Mouse (Mus musculus) inflammation-experienced regulatory T-cells, adult 6 months (primary cell): ENCODE results near the gene Abi3. TPM values are rescaled to one million over a fixed set of nuclear protein-coding genes. Genes with fewer than 3 reads are reported as not detected.
"Not testable (repeated sequence)": the region's sequence is repeated elsewhere in the genome, so short reads cannot be mapped to it uniquely, and the experiment has no call there.

Source experiments
- ATAC-seq: one replicate; pipeline ENCODE4 v1.8.0; 2017
- polyA plus RNA-seq, 3 experiments: library from polyadenylated mRNA; unstranded; fragments of 100-300 nt; shearing (Covaris generic); gene quantifications; one replicate each; pipeline ENCODE4 v1.2.1; 2017

Abi3 gene
- polyA plus RNA-seq: 100 to 1,000 TPM in 1 of 3 experiments, 10 to 100 TPM in 2; 38.9 to 105 (median 50.8) TPM

DNA sequence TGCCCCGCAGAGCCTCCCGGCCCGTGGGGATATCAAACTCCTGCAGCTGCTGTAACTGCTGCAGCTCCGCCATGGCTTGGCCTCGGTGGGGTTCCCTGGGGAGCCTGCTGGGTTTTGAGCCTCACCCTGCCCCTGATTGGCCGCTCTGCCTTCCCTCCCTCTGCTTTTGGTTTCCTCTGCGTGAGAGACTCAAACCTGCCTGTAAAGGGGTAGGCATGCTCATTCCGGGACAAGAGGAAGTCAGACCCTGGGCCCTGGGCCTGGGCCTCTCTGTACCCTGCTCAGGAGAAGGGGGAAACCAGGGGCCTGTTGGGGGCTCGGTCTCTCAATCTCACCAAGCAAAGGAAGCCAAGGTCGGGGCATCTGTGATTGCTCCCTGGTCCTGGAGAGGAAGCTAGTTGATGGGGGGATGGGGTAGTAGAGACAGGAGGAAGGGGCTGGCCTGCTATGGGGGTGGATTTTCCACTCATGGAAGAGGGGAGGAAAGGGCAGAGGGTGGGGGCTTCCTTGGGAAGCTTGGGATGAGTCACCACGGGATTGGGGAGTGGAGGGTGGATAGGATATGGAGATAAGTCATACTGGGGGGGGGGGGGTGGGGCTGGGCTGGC lies at the start of gene Abi3:
Gene Abi3, minus strand, starts transcription at position 403 of the 608 bp plus-strand sequence.
- peak; percentile 92 for ATAC-seq

DNA sequence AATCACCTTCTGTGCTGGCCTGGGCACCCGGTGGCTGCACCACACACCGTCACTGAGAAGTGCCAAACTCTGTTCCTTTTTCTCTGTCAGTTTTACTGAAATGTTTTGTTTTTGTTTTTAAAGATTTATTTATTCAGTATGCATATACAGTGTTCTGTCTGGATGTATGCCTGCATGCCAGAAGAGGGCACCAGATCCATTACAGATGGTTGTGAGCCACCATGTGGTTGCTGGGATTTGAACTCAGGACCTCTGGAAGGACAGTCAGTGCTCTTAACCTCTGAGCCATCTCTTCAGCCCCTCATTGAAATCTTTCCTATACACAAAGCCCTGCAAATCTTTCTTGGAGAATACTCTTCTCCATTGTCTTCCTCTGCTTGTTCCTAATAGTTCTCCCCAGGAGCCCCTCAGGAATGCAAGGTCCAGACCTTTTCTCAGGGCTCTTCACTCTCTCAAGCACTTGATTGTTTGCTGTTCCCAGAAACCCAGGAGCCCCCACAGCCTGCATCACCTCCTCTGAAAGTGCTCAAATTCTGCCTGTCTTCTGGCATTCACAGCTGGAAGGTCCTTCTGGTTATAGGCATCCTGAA lies 48.3 kb upstream of the Abi3 start:
- no peak for ATAC-seq

DNA sequence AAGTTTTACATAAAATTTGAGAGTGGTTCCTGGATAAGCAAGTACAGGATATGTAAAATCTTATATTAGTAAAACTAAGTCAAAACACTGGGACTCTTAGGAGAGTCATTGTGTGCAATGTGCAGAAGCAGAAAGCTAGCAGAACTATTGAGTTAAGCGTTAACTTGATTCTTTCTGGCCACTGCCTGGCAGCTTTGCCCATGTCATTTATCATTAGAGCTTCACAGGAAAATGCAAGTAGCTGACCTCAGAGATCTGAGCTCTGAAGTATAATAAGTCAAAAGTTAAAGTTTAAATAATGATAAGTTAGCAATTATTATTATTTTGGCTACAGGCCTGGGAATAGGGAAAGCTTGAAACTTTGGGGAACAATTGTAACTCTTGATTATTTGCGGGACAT lies 37.6 kb upstream of the Abi3 start:
- not testable (repeated sequence) for ATAC-seq

DNA sequence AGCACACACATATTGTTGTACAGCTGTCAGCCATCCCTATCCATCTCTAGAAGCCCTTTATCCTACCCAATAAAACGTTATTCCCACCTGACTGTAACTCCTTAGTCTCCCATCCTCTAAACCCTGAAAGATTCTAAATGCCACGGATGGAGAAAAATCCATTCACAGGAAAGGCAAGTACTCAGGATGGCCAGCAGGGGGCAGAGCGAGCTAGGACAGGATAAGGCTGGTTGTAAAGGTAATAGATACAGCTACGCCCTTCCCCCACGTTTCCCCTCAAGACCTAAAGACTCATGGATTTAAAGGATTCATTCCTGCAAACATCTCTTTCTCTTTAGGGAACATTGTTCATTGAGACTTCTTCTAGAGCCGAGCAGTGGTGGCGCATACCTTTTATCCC lies 34.0 kb upstream of the Abi3 start:
- ATAC-seq: no peak

DNA sequence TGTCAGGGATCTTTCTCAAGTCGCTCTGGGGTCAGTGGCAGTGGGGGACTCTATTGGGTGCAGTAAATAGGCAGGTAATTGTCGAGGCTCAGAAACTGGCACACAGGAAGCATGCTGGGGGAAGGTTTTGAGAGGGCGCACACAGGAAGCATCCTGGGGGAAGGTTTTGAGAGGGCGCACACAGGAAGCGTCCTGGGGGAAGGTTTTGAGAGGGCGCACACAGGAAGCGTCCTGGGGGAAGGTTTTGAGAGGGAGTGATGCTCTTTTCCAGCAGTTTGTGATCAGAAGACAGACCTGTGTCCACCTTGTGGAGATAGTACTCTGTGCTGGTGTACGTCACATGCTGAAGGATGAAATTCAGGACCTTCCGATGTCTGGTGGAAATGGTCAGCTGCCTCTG lies 33.5 kb upstream of the Abi3 start:
- no peak for ATAC-seq

DNA sequence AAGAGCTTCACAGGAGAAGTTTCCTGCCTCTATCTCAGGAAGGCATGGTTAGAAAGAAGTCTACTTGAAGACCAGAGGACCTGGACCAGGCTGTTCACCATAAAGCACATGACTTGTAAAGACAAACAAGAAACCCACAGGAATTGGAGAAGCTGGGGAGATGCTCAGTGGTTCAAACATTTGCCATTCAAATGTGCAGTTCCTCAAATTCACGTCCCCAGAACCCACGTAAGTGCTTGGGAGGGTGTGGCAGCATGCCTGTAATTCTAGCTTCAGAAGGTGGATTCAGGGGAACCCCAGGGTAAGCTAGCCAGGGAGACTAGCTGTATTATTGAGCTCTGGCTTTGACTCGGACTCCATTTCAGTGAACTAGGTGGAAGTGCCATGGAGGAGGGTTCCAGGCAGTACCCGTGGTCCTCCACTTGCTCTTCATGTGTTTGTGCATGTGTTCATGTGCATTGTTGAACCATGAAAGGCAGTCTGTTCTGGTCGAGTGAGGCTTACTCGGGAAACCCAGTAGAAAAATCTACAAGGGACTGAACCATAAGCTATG lies 27.7 kb upstream of the Abi3 start:
- no peak for ATAC-seq

DNA sequence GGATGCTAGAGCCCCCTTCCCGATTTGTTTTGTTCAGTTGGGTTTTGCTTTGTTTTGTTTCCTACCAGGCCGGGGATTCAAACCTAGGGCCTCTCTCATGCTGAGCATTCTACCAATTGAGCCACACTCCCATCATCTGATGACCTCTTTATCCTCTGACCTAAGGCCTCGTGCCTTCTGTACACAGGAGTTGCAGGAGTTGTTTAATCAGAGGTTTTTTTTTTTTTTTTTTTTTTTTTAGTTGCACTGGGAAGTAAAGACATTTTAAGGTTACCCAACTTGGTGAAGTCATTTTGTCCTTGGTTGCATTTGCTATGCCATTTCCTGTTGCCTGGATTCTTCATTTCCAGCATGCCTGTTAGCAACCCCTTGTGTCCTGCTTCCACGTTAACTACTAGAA lies 27.2 kb upstream of the Abi3 start:
- no peak for ATAC-seq

DNA sequence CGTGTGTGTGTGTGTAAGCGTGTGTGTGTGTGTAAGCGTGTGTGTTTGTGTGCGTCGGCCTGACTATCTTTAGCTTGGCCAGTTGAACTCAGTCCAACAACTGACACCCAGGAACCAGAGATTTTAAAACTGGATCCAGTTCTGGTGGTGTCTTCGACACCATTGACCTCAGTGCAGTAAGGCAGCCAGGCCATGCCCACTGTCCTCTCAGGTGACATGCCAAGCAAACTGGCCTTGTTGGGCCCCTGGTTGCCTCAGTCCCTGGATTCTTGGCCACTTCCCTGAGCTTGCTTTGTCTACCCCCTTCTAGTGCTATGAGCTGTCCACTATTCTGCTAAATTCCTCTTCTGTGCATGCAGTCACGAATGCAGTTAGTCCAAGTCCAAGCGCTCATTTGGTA lies 19.1 kb upstream of the Abi3 start:
- ATAC-seq: no peak

DNA sequence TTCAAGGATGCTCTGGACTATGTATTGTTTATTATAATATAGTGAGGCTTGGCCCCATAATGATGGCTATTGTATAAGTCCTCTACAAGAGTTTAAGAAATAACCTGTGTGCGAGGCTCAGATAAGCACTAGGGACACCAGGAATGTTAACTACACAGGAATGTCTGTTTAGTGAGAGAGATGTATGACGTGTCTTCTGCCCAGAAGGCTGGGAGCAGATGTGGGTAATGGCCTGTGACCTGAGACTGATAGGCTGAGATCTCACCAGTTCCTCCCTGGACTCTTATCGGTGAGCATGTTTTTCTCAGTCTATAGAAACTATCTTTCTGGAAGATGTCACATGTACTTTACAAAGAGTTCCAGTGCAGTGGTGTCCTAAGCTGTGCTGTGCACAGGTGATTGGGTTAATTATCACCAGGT lies 17.8 kb upstream of the Abi3 start:
- ATAC-seq: no peak

DNA sequence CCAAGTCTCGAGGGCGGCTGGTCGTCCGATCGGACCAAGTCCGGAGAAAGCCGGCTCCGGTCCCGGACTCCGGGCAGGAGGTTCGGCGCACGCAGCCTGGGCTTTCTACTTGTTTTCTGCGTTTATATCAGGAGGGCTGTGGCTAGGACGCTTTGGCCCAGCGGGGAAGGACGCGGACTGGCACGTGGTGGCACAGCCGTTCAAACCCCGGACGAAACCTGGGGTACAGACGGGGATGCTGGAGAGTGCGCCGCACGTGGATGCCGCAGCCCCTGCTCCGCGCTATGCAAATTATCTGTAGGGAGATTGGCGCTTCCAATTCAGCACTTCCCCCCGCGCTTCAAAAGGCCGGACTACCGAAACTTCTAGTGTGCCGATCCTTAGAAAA lies 17.2 kb upstream of the Abi3 start:
- ATAC-seq: peak; percentile 33

DNA sequence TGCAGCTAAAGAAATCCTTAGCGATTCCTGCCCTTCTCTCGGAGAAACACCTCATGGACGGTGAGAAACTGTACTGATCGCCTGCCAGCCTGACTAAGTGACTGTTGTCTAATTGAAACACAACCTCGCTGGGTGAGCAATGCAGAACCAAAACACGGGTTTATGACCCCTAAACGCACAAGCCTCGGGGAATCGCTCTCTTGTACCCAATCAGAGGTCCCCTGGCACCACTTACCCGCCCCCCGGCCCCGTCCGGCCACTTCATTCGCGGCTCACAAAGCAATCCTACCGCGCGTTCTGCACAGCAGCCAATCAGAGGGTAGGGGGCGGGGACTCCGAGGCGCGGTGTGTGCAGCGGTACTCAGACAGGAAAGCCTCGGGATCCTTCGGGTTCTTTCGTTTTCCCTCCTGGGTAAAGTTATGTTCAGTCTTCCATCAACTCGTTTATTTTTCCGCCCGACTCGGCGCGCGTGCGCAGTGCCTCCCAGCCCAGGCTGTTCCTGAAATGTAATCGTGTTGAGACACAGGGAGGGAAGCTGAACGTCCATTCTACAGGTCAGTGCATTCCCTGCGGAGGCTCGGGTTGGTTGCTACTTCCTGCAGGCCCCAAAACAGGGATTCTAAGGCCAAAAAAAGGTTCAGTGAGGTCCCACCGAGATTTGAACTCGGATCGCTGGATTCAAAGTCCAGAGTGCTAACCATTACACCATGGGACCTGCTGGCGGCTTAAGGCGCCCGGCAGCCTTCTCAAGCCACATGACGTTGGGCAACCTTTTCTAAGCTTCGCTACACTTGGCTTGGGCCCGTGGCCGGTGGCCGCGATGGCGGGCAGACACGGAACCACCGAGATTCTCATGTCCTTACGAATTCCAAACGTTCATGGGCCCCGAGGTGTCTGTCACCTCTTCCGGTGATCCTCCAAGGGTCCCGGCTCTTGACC lies 16.5 kb upstream of the Abi3 start:
- ATAC-seq: peak; percentile 97

DNA sequence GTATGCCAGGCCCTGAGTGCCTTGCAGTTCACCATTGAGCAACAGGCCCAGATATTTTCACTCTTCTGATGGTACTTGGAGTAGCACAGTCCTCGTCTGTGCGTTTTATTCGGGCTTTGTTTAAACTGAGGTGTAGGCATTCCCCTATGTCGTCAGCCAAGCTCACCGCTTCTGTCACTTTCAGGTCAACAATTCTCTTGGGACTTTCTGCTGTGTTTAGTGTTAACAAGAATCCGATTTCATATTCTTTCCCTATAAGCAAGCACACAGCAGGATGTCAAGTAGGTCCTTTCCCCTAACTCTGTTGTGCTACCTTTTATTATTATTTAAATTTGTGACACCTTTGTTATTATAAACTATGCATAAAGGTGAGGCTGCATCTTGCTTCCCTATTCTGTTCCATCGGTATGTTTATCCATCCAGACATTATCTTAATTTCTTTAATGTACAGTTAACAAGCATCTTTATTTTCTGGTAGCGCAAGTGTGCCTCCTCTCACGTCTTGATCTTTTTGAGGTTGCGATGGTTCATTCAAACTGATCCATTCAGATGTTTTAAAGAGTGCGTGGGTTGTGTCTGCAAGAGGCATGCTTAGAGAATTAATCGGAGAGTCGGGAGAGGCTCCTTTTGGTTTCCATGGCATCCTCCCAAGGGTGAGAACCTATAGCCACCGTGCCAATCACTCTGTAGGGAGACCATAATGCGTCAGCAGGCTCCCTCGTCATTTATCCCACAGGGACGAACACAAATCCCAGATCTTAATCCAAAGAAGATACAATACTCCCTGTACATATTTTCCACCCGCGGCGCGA lies 15.6 kb upstream of the Abi3 start:
- no peak for ATAC-seq

DNA sequence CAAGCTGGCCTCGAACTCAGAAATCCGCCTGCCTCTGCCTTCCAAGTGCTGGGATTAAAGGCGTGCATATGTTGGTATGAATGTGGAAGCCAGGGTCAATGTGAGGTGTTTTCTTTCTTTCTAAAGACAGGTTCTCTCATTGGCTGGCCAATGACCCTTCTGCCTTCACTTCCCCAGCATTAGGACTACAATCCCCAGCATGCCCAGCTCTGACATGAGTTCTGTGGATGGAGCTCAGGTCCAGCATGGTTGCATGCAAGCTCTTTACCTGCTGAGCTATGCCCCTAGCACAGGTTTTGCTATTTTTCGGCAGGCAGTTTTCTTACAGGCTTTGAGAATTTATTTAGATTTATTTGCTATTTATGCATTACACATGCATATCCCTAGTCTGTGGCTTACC lies 15.0 kb upstream of the Abi3 start:
- no peak for ATAC-seq

DNA sequence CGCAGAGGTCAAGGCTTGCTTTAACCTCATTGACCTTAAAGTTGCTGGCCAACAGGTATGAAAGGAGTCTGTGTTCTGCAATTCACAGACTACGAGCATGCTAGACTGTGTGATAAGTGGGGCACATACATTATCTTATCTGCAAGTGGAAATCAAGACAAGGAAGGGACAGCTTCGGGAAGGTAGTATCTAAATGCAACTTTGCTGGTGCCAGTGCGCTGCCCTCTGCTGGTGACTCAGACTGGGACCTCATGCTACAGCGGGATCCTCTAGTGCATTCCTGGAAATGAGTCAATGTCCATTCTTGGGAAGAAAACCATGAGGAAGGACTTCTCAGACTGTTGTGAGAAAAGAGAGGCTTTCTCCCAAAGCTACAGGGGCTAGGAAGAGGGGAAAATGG lies 11.4 kb upstream of the Abi3 start:
- no peak for ATAC-seq

DNA sequence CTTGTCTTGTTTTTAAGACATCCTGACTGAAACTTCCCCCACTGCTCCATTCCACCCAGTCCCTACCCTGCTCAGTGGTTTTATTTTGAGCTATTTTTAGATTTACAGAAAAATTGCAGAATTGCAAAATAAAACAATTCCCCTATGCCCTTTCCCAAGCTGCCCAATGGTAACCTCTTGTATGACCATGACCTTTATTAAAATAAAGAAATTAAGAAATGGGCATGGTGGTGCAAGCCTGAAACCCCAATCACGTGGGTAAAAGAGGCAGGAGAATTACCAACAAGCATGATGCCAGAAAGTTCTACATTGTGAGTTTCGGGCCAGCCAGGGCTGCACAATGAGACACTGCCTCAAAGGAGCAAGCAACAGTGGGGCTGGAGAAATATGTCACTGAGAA lies 8.6 kb upstream of the Abi3 start:
- ATAC-seq: no peak

DNA sequence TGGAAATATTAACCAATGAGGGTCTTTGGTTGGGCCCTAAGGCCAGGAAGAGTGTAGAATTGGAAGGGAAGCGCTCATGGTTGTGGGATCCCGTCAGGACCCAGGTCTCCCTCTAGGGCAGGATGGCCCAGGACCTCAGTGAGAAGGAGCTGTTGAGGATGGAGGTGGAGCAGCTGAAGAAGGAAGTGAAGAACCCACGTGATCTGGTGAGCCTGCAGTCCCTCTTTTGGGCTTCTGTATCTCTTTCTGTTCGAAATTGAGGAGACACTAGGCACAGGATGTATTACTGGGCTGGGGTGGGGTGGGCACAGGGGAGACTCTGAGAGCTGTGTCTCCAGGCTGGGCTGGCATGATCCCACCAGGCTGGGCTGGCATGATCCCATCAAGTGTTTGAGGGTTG lies 2.7 kb upstream of the Abi3 start:
- ATAC-seq: no peak

DNA sequence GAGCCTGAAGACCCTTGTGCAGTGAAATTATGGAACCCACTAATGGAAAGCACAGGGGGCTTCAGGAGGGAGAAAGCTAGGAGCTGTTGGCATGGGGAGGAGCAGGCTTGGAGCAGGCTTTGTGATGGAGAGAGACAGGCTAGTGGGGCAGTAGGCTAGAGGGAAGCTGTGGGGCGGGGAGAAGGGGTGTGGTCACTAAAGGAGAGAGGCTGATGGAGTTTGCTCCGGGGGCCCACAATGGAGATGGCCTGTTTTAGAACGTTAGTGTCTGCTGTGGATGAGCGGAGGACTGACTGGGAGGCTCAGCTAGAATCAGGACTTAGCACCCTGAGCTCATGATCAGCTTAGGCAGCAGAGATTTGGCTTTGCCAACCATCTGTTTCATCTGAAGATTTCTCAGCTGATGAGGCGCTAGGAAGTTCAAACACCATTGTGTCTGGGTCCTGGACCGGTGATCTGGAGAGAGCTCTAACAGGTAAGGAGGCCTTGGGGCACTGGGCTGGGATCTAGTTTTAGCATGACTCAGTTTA lies 1.2 kb upstream of the Abi3 start:
- no peak for ATAC-seq

DNA sequence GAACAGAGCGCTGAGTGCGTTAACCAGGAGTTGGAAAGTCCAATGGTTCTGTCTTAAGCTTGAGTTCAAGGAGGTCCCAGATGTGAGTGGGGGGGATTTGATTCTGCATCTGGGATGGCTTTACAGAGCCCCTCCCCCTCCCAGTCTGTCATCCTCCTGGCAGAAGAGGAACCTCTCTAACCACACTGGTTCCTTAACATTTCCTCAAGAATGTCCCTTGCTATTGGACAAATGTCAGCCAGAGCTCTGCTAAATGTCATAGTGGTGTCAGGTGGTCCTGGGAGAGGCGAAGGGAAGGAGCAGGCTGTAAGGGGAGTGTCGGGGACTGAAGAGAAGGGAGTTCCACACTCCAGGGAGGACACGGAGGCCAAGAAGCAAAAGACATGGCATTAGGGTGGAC lies 677 bp upstream of the Abi3 start:
- no peak for ATAC-seq

DNA sequence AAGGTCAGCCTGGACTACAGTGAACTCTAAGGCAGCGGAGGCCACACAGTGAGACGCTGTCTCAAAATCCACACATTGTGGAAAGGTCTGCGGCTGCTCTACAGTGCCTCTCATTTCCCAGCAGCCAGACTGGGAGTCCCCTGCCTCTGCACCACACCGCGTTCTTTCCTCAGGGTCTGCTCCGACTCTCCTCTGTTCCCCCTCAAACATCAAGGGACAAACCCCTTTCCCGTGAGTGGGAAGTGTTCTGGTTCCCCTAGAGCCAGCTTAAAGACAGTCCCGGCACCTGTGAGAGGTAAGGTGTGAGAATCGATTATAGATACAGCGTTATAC lies 812 bp downstream of the Abi3 start:
- no peak for ATAC-seq

DNA sequence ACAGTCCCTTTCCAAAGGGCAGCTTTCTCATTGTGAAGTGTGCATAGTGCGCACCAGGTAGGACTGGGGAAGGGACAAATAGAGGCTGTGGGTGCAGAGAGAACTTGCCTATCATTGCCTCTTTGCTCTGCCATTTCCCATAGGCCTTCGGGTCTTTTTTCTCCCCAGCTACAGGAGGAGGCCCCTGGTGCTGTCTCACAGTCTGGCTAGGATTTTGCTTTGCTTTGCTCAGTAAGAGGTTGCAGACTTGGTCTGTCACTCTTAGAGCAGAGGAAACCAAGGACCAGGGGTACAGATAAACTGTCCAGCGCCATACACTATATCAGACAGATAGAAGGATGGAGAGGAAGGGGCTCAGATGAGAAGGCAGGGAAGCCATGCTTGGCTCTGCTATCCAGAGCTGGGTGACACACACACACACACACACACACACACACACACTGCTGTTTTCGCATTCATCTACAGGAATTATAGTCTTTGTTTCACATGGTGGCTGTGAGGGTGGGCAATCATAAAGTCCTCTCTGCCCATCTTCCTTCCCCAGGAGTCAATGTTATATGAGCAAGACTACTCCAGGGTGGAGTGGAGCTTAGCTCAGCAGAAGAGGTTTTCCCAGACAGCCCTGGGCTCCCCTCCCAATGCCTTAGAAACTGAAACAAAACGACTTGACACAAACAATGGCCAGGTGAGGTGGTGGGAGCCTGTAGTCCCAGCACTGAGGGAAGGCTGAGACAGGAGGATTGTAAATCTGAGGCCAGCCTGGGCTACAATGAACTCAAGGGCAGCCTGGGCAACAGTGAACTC lies 1.4 kb downstream of the Abi3 start:
- no peak for ATAC-seq

DNA sequence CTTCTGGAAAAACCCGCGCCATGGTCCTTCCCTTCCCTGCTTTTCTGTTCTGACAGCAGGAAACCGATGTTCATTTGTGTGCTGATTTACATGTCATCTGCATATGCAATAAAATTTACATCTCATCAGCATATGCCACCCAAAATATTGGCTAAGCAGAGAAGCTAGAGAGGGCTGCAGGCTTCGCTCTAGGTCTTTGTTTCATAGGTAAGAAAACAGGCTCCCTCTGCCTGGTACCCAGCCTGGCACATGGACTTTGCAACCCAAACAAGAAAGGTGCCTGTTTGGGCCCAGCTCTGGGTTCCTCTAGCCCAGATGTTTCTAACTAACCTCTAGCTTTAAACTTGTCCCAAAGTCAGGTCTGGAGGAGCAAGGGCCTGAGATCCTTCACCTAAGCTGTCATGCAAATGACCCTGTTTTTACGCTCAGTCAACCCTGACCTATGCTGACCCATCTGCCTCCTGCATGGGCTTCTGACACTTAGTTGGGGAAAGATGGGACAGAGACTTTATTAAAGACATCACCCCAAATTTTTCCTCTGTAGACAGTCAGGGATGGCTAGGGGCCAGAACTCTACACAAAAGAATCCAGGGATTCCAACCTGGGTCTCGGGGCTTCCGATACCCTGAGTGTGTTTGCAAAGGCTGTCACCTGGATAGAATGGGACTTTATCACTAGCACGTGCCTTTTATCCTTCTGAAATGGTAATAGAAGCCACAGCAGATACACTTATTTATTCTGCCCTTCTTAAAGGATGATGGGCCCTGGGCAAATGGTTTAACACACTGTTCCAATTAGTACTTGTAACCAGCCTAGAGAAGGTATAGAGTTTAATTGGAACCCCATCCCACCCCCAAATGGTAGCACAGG lies 3.0 kb downstream of the Abi3 start:
- ATAC-seq: no peak
